In genomic region chr1:50927679-50928187, GRCm38 (mm10) we compare ENCODE assay signal across 8 mouse cellular contexts. TPM values are rescaled to one million over a fixed set of nuclear protein-coding genes. Genes with fewer than 3 reads are reported as not detected.
A peak's percentile ranks its signal among the peaks of the same experiment; 100 is the strongest.
DNase-seq lines count a peak whose midpoint lies in the region; ATAC-seq and TF ChIP-seq lines count a peak whose summit lies in the region.

No protein-coding gene starts in this region.

- H3K27ac ChIP-seq in heart, embryonic 10.5 days = no peak overlapping the region
- H3K27ac ChIP-seq in ES-E14 (ENCODE audit: insufficient read depth, low read depth, low read length, poor library complexity, severe bottlenecking) = no peak overlapping the region
- no peak overlapping the region for H3K27ac ChIP-seq in embryonic facial prominence, embryonic 15.5 days (replicated peaks)
- H3K27ac ChIP-seq in hindbrain, embryonic 13.5 days = peak overlapping the region; percentile 97
- no peak overlapping the region for H3K27ac ChIP-seq in limb, embryonic 12.5 days
- H3K27ac ChIP-seq in neural tube, embryonic 15.5 days (replicated peaks) = peak overlapping the region; percentile 98

- H3K27me3 ChIP-seq in heart, embryonic 10.5 days (ENCODE audit: insufficient read depth, poor library complexity, severe bottlenecking) = peaks cover 44% of the 10 kb centered on the region
- H3K27me3 ChIP-seq in embryonic facial prominence, embryonic 15.5 days = peaks cover 53% of the 10 kb centered on the region
- 0 out of 2 replicates have a peak, but pooled peaks cover 3% of the 10 kb centered on the region for H3K27me3 ChIP-seq in hindbrain, embryonic 13.5 days
- H3K27me3 ChIP-seq in limb, embryonic 12.5 days = peaks cover 42% of the 10 kb centered on the region
- no peaks in the 10 kb centered on the region for H3K27me3 ChIP-seq in neural tube, embryonic 15.5 days (replicated peaks)

- peak overlapping the region; percentile 99 for H3K4me2 ChIP-seq in embryonic facial prominence, embryonic 15.5 days (replicated peaks)
- peak overlapping the region; percentile 78 for H3K4me2 ChIP-seq in hindbrain, embryonic 13.5 days
- H3K4me2 ChIP-seq in limb, embryonic 12.5 days = peak overlapping the region; percentile 100
- H3K4me2 ChIP-seq in neural tube, embryonic 15.5 days = peak overlapping the region; percentile 92

- peaks cover 11% of the 10 kb centered on the region; the same call in 1 of the 2 replicates for H3K4me1 ChIP-seq in heart, embryonic 10.5 days
- no peaks in the 10 kb centered on the region for H3K4me1 ChIP-seq in ES-E14 (ENCODE audit: control insufficient read depth in 2 of 2, insufficient read depth in 2 of 2, low read length in 2 of 2, poor library complexity in 1 of 2)
- H3K4me1 ChIP-seq in embryonic facial prominence, embryonic 15.5 days = peaks cover 20% of the 10 kb centered on the region
- peaks cover 12% of the 10 kb centered on the region for H3K4me1 ChIP-seq in hindbrain, embryonic 13.5 days (replicated peaks)
- peaks cover 20% of the 10 kb centered on the region; the same call in 1 of the 2 replicates for H3K4me1 ChIP-seq in limb, embryonic 12.5 days (replicated peaks)
- peaks cover 6% of the 10 kb centered on the region; the same call in 1 of the 2 replicates for H3K4me1 ChIP-seq in neural tube, embryonic 15.5 days

- peak overlapping the region; percentile 74 for H3K4me3 ChIP-seq in heart, embryonic 10.5 days
- H3K4me3 ChIP-seq in ES-E14 (ENCODE audit: insufficient read depth in 1 of 2, low read depth in 1 of 2, low read length in 2 of 2, poor library complexity in 1 of 2, severe bottlenecking in 1 of 2) = peak overlapping the region; percentile 73 to 97
- peak overlapping the region; percentile 59 for H3K4me3 ChIP-seq in embryonic facial prominence, embryonic 15.5 days (replicated peaks)
- H3K4me3 ChIP-seq in hindbrain, embryonic 13.5 days = peak overlapping the region; percentile 83
- peak overlapping the region; percentile 60 for H3K4me3 ChIP-seq in limb, embryonic 12.5 days (replicated peaks)
- H3K4me3 ChIP-seq in neural tube, embryonic 15.5 days (replicated peaks) = peak overlapping the region; percentile 52

- ATAC-seq in embryonic facial prominence, embryonic 15.5 days (ENCODE audit: insufficient number of reproducible peaks, low FRiP score, low TSS enrichment, low read depth) = peak; percentile 63
- peak; percentile 51 for ATAC-seq in hindbrain, embryonic 13.5 days (ENCODE audit: low FRiP score)
- ATAC-seq in limb, embryonic 12.5 days (ENCODE audit: insufficient number of reproducible peaks, insufficient read depth, low FRiP score, low TSS enrichment, low read depth) = peak; percentile 51
- peak; percentile 39 for ATAC-seq in neural tube, embryonic 15.5 days (ENCODE audit: low FRiP score)

- H3K9me3 ChIP-seq in heart, embryonic 10.5 days = no peaks in the 10 kb centered on the region
- no peaks in the 10 kb centered on the region for H3K9me3 ChIP-seq in ES-E14 (ENCODE audit: control insufficient read depth, insufficient read depth, low read depth, low read length)
- no peaks in the 10 kb centered on the region for H3K9me3 ChIP-seq in embryonic facial prominence, embryonic 15.5 days (replicated peaks)
- no peaks in the 10 kb centered on the region for H3K9me3 ChIP-seq in hindbrain, embryonic 13.5 days
- no peaks in the 10 kb centered on the region for H3K9me3 ChIP-seq in limb, embryonic 12.5 days
- H3K9me3 ChIP-seq in neural tube, embryonic 15.5 days (replicated peaks) = no peaks in the 10 kb centered on the region

- no peak for DNase-seq in heart, embryonic 10.5 days (ENCODE audit: low spot score)
- DNase-seq in heart, postnatal 4 days = no peak
- DNase-seq in ES-E14 (ENCODE audit: low read depth, low spot score) = peak; percentile 11
- DNase-seq in ovary, postnatal 36 days (ENCODE audit: low spot score) = no peak

- under 1% methylated on average over 35 of the region's 35 CpGs for WGBS in heart, embryonic 10.5 days
- WGBS in embryonic facial prominence, embryonic 15.5 days = under 1% methylated on average over 35 of the region's 35 CpGs
- under 1% methylated on average over 35 of the region's 35 CpGs for WGBS in hindbrain, embryonic 13.5 days
- WGBS in limb, embryonic 12.5 days = under 1% methylated on average over 35 of the region's 35 CpGs
- WGBS in neural tube, embryonic 15.5 days = under 1% methylated on average over 35 of the region's 35 CpGs

- in situ Hi-C loops in ES-E14 (cut with MboI; ENCODE audit: low sequenced_read_pairs in 2 of 2, unreplicated experiment in 2 of 2) = no loop called here

- peak overlapping the region; percentile 35 for H3K9ac ChIP-seq in ES-E14 (ENCODE audit: insufficient read depth, low read depth, low read length, poor library complexity, severe bottlenecking)
- peak overlapping the region; percentile 29; the same call in 1 of the 2 replicates for H3K9ac ChIP-seq in embryonic facial prominence, embryonic 15.5 days
- peak overlapping the region; percentile 85 for H3K9ac ChIP-seq in hindbrain, embryonic 13.5 days
- H3K9ac ChIP-seq in limb, embryonic 12.5 days (replicated peaks) = peak overlapping the region; percentile 40
- peak overlapping the region; percentile 93 for H3K9ac ChIP-seq in neural tube, embryonic 15.5 days (replicated peaks)

- H3K36me3 ChIP-seq in heart, embryonic 10.5 days = no peaks in the 10 kb centered on the region
- no peaks in the 10 kb centered on the region for H3K36me3 ChIP-seq in ES-E14 (ENCODE audit: control insufficient read depth, insufficient read depth, low read length, poor library complexity, severe bottlenecking)
- H3K36me3 ChIP-seq in embryonic facial prominence, embryonic 15.5 days = no peaks in the 10 kb centered on the region
- no peaks in the 10 kb centered on the region for H3K36me3 ChIP-seq in hindbrain, embryonic 13.5 days
- no peaks in the 10 kb centered on the region for H3K36me3 ChIP-seq in limb, embryonic 12.5 days
- no peaks in the 10 kb centered on the region for H3K36me3 ChIP-seq in neural tube, embryonic 15.5 days

TF ChIP-seq in ES-E14, 5 proteins besides CTCF, POLR2A, EP300 and RAD21:
- no peak for TF ChIP-seq ZC3H11A (IDR thresholded peaks at IDR 0.05; ENCODE audit: borderline replicate concordance, low read depth, low read length)
- no peak for TF ChIP-seq MAFK (IDR thresholded peaks at IDR 0.05; ENCODE audit: insufficient read depth, low read depth, low read length)
- no peak for TF ChIP-seq ZNF384 (IDR thresholded peaks at IDR 0.05; ENCODE audit: low read depth, low read length)
- TF ChIP-seq HCFC1 (IDR thresholded peaks at IDR 0.05; ENCODE audit: borderline replicate concordance, insufficient read depth, low read length) = no peak
- no peak for TF ChIP-seq CHD2 (IDR thresholded peaks at IDR 0.05; ENCODE audit: low read depth, low read length)
TF ChIP-seq in ES-E14: peak in this region for 0.

RNA-seq across cellular contexts. Expression of gene Tmeff2, which starts 27.3 kb away (rescaled TPM):
- 1.6 and 2.3 TPM in 2 replicates for polyA plus RNA-seq in heart, embryonic 10.5 days (2016; fragmentation: Nextera tagmentation; extraction: Ambion mirVana)
- under 1 TPM; 0.36 to 0.41 TPM for total RNA-seq in heart, postnatal 4 days (2021)
- total RNA-seq in ES-E14 (2012; rRNA removed) = 0.85 and 0.90 TPM in 2 replicates
- polyA plus RNA-seq in embryonic facial prominence, embryonic 15.5 days (2015; fragmentation: Nextera tagmentation; extraction: Ambion mirVana) = 11.6 and 11.7 TPM in 2 replicates
- polyA plus RNA-seq in hindbrain, embryonic 13.5 days (2015; fragmentation: Nextera tagmentation; extraction: Ambion mirVana) = 64.7 and 78.6 TPM in 2 replicates
- polyA plus RNA-seq in limb, embryonic 12.5 days (2016; fragmentation: Nextera tagmentation; extraction: Ambion mirVana) = 6.4 and 8.1 TPM in 2 replicates
- polyA plus RNA-seq in neural tube, embryonic 15.5 days (2015; fragmentation: Nextera tagmentation; extraction: Ambion mirVana) = 80.6 and 95.3 TPM in 2 replicates

Comparison
In these comparisons a context has a peak if more than half of its experiments do, and no peak if none do; other contexts are left out.
1. H3K27ac ChIP-seq: peak in hindbrain, embryonic 13.5 days (single experiment) and neural tube, embryonic 15.5 days (single experiment); none in heart, embryonic 10.5 days (single experiment), ES-E14 (single experiment), embryonic facial prominence, embryonic 15.5 days (single experiment) and limb, embryonic 12.5 days (single experiment).
2. H3K9ac ChIP-seq: peak in every context shown above with its lines; median percentile 93 in neural tube, embryonic 15.5 days; 85 in hindbrain, embryonic 13.5 days; 40 in limb, embryonic 12.5 days; 35 in ES-E14; 29 in embryonic facial prominence, embryonic 15.5 days.
3. Peak in every context shown above with its lines, with median percentiles within 50 percentile points of each other: H3K4me3 ChIP-seq, ATAC-seq and H3K4me2 ChIP-seq.